Mouse (Mus musculus): ENCODE results near the gene Acox2.

The Acox2 gene

DNA sequence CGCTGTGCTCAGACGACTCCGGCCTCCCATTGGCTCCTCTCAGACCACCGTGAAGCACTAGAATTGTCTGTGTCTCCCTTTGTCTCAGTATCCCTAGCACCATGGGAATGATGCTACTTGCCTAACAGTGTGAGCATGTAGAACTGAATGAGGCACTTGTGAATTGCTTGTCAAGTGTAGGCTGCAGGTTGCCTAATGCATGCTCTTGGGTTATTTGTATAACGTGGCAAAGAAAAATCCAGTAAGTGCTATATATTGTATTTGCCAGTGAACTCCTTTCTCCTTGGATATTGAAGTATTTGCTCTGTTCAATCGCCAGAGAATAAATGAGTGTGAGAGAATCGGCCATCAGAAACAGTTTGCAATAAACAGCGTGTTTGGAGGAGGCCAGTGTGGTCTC lies 12.3 kb downstream of the Acox2 start:
- DNase-seq: no peak

DNA sequence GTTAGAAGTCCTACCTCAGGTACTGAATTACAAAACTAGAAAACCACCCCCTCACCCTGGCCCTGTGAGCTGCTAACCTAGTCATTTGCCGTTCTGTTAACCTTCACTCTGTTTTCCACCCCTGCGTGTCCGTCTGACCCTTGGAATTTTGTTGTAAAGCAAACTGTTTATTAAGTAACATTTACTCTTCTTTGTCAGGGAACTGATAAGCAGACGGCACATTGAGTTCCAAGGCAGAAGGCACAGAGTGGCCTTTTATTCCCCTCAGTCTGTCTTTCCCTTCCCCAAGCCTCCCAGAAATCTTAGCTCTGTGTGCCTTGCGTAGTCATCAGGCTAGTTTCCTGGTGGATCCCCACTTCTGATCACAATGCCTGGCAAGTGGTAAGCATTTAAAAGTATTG lies 14.9 kb downstream of the Acox2 start:
- DNase-seq: peak; percentile 67

DNA sequence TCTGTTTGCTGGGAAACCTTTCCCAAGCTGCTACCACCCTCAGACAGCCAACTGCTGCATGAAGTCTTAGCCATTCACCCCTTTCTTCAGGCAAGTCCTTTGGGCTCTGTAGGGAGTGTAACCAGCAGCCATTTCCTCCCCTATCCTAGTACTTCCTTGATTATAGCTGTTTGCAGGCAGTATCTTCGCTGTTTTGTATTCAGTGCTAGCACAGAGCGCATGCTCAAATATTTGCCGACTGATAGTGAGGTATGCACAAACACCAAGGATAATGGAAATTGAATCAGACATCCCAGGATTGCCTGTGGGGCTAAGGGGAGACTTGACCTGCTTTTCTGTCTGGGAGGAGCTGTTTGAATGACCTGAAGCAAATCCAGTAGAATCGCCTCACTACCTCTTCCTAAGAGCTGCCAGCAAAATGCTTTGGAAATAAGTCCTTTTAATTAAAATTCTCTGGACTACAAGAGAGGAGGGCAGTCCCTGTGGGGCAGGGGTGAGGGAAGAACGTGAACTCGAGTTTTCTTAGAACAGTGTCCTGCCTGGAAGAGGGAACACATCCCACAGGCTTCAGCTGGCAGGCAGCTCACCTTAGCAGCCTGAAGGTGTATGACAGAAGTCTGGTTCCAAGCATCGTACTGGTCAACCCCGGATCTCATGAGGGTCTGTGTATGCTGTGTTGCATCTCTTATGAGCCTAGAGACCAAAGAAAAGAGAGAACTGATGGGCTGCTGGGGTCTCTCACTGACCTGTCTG lies 15.8 kb downstream of the Acox2 start:
- DNase-seq: peak; percentile 15

DNA sequence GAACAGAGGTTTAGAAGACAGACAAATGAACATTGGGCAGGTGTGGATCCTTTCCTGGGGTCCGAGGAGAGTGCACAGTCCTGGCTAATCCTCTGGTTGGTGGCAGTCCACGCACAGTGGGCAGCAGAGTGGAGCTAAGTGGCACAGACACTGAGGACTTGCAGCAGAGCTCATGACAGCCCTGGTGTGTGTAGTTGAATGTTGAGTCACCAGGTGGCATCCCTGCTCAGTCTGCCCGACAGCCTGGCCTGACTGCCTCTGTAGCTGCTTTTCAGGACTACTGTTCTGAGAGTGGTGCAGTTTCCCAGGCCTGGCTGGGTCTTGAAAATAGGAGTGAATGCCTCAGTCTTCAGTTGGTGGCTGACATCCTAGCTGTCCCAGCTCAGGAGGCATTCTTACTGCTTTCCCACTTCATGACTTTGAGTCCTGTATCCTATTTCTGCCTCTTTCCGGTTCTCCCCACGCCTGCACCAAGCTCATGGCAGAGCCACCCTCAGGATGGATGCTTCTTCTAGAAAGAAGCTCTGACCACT lies 16.7 kb downstream of the Acox2 start:
- DNase-seq: peak; percentile 57

DNA sequence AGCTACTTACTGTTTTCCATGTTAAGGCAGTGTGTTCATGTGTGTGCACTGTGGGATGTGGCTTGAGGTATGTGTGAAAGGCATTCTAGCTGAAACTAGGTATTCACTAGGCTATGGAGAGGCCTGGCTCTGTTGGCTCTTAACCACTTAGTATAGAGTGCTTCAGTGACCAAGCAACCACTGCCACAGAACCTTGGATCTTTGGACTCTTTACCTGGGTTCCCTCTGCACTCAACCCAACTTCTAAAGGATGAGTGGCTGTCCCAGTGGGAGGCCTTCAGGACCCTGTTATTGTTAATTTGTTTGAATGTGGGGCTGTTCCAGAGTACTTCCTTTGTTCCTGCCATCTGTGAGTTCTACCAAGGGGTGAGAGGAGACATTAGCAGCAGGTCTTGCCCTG lies 17.3 kb downstream of the Acox2 start:
- no peak for DNase-seq

DNA sequence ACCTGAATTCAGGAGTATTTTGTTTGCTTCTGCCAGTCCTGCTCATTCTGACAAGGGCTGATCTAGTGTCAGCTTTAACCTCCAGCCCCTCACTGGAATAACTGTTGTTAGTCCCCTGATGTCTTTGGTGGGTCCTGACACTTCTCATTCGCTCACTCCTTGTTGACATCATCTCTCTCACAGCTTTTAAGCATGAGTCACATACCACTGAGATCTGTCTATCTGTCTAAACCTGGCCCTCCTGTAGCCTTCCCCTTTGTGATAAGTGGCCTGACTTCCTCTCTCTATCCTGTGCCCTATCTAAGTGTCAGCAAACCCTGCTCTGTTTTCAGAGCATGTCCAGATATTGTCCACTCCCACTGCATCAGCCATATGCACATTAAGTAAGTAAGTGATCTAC lies 25.9 kb downstream of the Acox2 start:
- no peak for DNase-seq

DNA sequence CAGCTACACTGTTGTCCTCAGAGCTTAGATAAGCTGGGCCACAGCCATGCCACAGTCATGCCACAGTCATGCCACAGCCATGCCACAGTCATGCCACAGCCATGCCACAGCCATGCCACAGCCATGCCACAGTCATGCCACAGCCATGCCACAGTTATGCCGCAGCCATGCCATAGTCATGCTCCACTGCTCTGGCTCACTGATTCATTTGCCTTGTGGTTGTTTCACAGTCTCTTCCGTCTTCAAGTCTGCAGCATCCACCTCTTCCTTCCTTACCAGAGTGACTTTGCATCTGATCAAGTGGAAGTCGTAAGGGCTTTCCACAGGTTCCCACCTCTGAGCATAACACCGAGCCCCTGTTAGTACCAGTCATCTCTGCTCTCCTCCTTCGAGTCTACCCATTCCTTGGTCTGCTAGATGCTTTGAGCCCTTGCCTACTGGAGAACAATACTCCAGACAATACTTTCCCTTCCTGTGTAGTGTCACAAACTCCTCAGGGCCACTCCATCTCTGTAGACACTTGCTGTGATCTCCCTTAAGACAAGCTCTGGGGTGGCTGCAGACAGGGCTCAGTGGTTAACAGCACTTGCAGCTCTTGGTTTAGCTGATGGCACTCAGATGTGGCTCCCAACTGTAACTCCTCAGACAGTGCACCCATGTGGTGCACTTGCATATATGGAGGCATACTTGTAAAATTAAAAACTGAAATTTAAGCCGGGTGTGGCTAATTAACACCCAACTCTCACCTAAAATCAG lies 26.8 kb downstream of the Acox2 start:
- DNase-seq: no peak

DNA sequence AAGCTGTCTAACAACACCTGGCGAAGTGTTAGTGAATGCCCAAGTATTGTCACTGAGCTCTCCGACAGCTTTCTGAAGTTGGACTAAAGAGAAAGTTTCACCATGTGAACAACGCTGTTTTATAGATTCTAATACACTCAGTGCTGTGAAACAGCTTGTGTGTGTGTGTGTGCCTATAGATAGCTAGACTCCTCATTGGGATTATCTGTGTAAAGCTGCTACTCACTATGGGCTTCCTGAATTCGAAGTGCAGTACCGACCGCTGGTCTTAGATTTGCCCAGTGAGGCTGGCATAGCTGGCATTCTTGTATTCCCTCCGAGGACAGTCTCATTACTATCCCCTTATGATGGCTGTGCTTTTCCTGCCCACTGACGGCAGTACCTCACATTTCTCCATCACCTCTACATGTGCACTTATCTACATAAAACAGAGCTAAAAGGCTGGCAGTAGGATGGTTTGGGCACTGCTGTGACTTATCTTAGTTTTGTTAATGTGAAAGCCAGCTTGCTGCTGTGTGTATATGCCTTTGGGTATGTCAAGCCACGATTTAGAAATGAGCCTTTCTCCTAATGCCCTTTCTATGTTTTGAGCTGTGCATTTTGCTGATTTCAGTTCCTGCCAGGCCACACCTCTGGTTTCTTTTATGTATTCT lies 29.7 kb downstream of the Acox2 start:
- no peak for DNase-seq

DNA sequence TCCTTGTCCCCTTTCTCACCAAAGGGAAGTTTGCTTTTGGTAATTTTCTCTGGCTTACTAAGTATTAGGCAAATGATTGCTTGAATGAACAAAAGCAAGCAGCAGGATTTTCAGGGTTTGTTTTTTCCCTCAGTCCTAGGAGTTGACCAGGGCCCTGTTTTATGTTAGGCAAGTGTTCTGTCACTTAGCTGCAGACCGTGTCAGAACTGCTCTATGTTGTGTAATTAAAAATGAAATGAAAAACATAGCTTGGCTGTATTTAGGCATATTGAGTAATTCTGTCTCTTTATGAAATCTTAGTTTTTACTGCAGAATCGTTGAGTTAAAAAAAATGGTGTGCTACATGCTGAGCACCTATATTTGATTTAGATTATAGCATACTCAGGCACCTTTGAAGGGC lies 34.3 kb downstream of the Acox2 start:
- no peak for DNase-seq

DNA sequence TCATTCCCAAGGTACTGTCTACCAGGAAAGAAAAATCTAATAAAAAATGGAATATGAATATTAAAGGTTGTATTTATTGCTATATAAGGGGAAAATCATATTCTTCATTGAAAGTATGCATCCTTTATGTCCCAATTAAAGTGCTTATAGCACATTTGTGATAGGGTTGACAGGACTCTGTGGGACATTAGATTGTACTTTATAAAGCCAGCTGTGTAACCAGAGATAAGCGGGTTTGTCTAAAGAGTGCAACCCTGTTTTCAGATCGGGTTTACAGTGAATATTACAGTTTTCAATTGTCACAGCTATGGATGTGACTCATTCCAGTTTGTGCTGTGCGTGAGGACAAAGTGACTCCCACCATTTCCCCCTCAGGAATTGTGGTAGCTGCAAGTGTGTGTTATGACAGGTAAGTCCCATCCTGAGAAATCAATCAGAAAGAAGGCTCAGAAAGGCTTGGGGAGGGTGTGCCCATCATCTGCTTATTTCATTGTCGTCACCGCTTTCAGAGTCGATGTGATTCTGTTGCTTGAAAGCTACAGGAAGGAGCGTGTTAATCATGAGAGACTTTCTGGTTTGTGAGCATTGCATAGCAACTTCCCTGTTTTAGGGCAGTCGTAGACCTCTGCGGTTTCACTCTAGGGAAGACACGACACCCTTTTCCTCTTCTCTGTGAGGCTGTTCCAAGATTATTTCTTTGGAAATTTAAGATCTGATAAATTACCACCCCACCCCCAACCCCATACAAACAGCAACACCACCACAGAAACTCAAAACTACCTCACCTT lies 35.5 kb downstream of the Acox2 start:
- DNase-seq: no peak

DNA sequence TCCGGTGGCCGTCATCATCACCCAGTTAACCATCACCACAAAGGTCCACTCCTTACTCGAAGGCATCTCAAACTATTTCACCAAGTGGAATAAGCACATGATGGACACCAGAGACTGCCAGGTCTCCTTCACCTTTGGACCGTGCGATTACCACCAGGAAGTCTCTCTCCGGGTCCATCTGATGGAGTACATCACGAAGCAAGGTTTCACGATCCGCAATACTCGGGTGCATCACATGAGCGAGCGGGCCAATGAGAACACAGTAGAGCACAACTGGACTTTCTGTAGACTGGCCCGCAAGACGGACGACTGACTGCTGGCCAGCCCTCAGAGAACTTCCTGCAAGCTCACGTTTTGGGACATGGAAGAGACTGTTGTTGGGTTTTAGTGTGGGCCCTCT lies 36.6 kb downstream of the Acox2 start:
- DNase-seq: no peak

DNA sequence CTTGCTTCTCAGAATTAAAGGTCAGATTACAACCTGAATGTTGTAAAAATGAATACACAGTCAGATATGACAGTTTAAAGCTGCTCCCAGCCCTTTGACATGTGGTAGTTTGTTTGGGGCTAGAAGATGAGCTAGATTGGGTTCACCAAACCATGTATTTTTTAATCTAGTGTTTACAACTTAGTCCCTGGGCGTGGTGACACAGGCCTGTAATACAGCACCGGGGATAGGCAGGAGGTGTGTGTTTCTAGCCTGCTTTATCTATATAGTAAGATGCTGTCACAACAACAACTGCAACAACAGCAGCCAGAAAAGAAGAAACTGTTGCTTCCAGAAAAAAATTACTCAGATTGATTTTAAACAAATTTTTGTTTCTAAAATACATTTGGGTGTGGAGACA lies 38.2 kb downstream of the Acox2 start:
- DNase-seq: no peak

DNA sequence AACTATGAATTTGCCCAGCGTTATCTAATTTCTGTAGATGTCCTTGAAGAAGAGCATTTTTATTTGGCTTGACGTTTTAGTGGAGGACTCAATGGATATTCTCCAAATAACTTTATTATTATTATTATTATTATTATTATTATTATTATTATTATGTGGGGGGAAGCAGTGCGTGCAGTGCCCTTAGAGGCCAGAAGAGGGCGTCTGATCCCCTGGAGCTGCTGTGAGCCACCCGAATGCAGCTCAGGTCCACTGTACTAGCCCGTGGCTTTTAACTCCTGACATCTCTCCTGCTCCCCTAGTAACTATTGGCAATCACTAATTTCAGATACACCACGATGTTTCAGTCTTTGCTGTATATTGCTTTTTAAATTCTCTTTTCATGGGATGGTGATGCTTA lies 38.8 kb downstream of the Acox2 start:
- DNase-seq: peak; percentile 12

DNA sequence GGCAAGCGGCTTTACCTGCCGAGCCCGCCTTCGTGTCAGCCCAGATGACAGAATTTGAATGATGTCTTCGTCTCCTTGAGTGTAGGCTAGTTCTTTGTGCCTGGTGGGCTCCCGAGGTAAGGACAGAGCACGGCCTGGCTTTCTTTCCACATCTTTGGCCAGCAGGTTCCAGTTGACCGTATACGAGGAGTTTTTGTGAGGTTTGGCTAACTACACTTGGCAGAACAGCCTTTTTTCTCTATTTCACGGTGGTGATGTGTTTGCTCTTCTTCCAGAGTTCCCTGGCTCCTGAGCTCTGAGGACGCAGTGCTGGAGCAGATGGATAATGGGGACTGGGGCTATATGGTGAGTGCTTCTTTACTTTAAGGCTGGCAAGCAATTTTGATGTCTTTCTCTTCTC lies 39.3 kb downstream of the Acox2 start:
- no peak for DNase-seq

DNA sequence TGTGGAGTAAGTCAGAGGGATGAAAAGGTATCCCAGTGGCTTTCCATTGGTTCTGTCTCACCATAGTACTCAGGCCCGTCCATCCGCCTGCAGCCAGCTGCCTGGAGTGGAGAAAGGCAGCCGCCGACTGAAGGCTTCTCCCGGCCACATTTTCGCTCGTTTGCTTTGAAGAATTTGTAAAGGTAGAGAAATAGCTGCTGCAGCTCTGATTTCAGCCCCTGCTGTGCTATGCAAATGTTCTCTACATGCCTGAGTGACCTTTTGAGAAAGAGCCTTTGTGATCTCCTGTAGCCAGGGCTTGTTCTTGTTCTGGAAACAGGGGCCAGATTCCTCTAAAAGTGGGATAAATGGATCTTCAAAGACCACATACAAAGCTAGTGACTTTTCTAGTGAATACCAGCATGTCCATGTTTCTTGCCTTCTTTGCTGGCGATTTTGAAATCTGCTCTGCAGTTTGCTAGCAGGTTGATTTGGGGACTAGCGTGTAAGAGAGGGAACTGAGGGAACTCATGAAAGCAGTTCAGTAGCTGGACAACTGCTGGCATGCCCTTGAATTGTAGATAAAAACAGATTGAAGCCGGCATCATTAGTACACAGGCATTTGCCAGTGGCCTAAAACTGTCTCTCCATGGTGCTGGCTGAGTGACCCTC lies 40.3 kb downstream of the Acox2 start:
- peak; percentile 35 for DNase-seq

DNA sequence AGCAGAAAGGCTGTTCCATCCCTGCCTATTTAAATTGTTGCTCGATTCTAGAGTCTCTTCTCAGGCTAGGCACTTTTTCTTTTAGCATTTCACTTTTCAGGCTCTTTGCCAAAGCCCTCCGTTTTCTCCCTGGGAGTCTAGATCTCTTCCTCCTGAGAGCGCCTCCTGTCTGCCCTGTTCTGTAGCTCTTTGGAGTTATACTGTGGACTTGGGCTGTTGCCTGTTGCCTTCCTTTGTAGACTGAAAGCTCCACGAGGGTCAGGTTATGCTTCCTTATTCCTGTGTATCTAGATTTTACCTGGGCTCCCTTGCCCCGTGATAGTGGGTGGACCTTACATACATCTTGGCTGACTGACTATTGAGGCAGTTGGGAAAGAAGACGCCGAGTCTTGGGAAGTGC lies 40.9 kb downstream of the Acox2 start:
- peak; percentile 9 for DNase-seq

DNA sequence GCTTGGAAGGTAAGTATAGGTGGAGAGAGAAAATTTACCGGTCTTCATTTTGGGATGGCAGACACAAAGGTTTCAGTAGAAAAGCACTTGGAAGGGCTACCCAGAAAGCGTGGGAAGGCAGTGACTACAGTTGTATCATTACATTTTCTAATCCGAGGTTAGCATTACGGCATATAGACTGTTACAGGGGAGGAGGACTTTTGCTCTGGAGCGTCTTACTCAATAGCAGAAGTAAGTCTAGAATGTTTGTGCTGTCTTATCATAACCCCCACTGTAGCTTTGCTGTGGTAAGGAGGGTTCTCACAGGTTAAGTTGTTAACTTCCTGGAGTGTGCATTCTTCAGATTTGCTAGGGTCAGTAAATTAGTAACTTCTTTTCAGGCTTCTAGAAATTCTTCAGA lies 43.1 kb downstream of the Acox2 start:
- DNase-seq: peak; percentile 7

DNA sequence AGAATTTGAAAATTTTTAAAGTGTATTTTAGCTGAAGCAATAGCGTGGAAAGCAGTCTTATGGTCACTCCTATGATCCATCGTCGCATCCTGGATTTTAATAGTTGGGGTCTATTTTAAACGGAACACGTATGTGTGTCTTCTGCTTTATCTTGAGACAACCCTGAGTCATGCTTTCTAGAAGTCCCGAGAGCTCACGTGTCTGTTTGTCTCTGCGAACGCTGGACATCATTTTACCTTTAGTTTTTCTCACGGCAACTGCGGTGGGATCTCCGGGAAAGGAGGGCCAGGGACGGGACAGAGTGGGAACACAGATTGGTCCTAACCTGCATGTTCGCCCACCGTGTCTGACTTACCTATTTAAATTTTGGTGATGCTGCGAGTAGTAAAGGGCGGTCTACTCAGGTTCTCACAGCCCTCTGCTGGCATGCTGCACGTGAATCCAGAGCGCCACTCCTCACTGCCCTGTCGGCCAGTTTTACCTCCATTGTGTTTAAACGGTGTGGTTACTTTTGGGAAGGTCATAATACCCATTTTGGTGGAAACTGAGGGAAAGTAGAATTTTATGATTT lies 43.9 kb downstream of the Acox2 start:
- peak; percentile 41 for DNase-seq

DNA sequence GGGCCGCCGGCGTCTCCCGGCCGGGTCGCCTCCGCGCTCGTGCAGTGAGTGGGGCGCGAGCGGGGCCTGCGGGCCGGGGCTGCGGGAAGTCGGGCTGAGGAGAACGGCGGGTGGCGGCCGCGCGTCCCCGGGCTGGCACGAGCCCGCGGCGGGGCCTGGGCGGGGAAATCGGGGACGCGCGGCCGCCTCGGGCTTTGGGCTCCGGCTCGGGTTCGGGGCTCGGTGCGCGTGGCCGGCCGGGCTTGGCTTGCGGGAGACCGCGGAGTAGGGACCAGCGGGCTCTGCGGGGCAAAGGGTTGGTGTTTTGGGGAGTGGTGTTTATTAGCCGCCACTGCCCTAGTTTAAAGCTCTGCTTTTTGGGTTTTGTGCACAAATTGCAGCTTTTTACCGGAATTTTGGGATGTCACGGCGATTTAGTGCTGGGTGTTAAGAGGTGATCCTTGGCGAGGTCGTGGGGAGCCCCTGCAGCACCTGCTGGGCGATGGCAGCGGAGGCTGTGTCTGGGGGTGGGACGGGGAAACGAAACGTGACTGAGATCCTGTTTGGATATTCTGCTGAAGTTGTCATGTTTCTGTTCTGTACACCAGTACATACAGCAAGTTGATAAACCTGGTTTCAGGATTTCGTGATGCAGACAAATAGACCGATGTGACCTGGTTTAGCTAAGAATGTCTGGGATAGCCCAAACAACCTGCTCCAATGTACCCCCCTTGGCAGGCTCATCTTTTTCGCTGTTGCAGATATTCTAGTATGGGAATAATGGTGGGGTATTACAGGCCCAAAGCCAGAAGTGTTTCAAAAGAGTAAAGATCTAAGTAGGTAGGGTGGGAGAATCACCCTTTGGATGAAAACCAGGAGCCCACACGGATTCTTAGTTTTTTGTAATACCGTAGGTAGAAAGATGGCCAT lies 44.6 kb downstream of the Acox2 start:
- DNase-seq: peak; percentile 84

DNA sequence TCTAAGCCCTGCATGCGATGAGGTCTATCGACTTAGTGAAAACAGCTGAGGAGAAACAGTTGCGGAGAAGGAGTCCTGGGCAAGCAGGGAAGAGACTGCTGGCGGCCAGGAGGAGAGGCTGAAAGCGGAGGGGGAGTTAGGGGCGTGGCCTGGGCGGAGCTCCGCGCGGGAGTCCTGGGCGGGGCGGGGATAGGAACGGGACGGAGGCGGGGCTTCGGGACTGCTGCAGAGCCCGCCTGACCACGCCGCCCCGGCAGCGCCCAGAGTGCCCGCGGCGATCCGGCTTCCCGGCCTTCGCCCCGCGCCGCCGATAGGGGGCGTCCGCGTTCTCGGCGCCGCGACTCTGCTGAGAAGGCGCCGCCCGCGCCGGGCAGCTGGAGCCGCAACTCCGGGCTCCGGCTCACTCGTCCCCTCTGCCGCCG lies 45.3 kb downstream of the Acox2 start, which contains the start of gene Kctd6:
Gene Kctd6, plus strand, starts transcription at position 338 of the 422 bp plus-strand sequence.
- DNase-seq: peak; percentile 100

DNA sequence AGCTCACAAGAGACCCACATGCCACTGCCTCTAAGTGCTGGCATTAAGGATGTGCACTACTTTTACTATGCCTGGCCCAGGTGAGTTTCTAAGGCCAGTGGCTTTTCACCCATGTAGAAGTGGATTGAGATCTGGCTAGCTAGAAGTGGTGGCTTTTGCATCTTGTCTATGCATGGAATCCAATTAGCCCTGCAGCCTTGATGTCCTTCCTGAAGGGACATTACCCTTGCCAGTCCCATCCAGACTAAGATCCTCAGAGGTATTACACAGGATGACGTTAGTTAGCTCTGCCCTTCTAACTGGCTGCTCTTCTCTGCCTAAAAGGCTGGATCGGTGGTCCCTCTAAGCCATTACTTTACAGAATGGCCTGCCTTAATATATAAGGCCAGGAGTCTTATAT lies 46.2 kb downstream of the Acox2 start:
- no peak for DNase-seq

Data from kidney, postnatal 14 days (tissue).